Mouse (Mus musculus) CH12.LX (cell line): ENCODE measurements around the gene Cyp24a1. TPM values are rescaled to one million over a fixed set of nuclear protein-coding genes. Genes with fewer than 3 reads are reported as not detected.

Experiments used
- DNase-seq: peaks from one replicate; pipeline ENCODE4 v3.0.0-alpha.2; 2013; ENCODE audit errors: extremely low read depth
- H3K27ac ChIP-seq: 2 replicates; pipeline ENCODE4 v1.5.1; 2012; ENCODE audit warnings: low read depth, mild to moderate bottlenecking, control low read depth, moderate library complexity; ENCODE audit not compliant: insufficient read depth
- H3K27me3 ChIP-seq: replicated peaks from 2 replicates; pipeline ENCODE3; 2012; ENCODE audit warnings: inconsistent platforms
- H3K36me3 ChIP-seq, 2 experiments: replicated peaks in 1 of 2; 2 replicates each; pipeline versions ENCODE3 to v1.6.1; 2012; ENCODE audit warnings: inconsistent platforms in 1 of 2, low read length in 1 of 2, mild to moderate bottlenecking in 1 of 2, mixed read lengths in 1 of 2, moderate library complexity in 1 of 2; ENCODE audit not compliant: control insufficient read depth in 1 of 2, insufficient read depth in 1 of 2
- H3K4me1 ChIP-seq, 2 experiments: 2 replicates each; pipeline ENCODE4 v1.6.1; 2012; ENCODE audit warnings: inconsistent platforms in 1 of 2, moderate library complexity in 1 of 2; ENCODE audit not compliant: insufficient read depth in 2 of 2, control insufficient read depth in 1 of 2
- H3K4me2 ChIP-seq: 2 replicates; pipeline ENCODE4 v1.6.1; 2012; ENCODE audit warnings: low read depth, mild to moderate bottlenecking, control low read depth; ENCODE audit not compliant: poor library complexity, insufficient read depth, severe bottlenecking
- H3K4me3 ChIP-seq, 3 experiments: fragments of 150-350 bp in 1 of 3; sonication (generic) in 1 of 3; replicated peaks in 1 of 3; 2 replicates each; pipeline versions ENCODE3 to v1.5.1; 2011 to 2012; ENCODE audit warnings: low read depth in 2 of 3, low read length in 2 of 3, mild to moderate bottlenecking in 2 of 3, moderate library complexity in 2 of 3, control low read depth in 1 of 3, improper control_type of control experiment in 1 of 3, inconsistent platforms in 1 of 3, mixed read lengths in 1 of 3; ENCODE audit not compliant: poor library complexity in 1 of 3
- H3K79me2 ChIP-seq: replicated peaks from 2 replicates; pipeline ENCODE4 v1.6.1; 2012; ENCODE audit warnings: mild to moderate bottlenecking, moderate library complexity; ENCODE audit not compliant: control insufficient read depth, poor library complexity, insufficient read depth, severe bottlenecking; ENCODE audit errors: extremely low read depth
- H3K9ac ChIP-seq: 2 replicates; pipeline ENCODE4 v1.6.1; 2012; ENCODE audit warnings: low read depth, mild to moderate bottlenecking, control low read depth, moderate library complexity; ENCODE audit not compliant: insufficient read depth
- H3K9me3 ChIP-seq: replicated peaks from 2 replicates; pipeline ENCODE3; 2012; ENCODE audit warnings: low read length, inconsistent platforms, mixed read lengths
- BHLHE40 ChIP-seq: IDR thresholded peaks from 2 replicates; pipeline ENCODE4 v1.6.1; 2011; ENCODE audit warnings: mild to moderate bottlenecking, low read depth, low read length, improper control_type of control experiment
- CHD1 ChIP-seq: IDR thresholded peaks from 2 replicates; pipeline ENCODE4 v1.6.1; 2012; ENCODE audit warnings: low read depth, low read length, improper control_type of control experiment, inconsistent platforms
- E2F4 ChIP-seq: IDR thresholded peaks from 2 replicates; pipeline ENCODE4 v1.6.1; 2011; ENCODE audit warnings: low read depth, low read length, improper control_type of control experiment; ENCODE audit not compliant: insufficient replicate concordance
- ELF1 ChIP-seq: IDR thresholded peaks from 2 replicates; pipeline ENCODE4 v1.6.1; 2014; ENCODE audit warnings: low read depth, mild to moderate bottlenecking, inconsistent platforms, low read length, improper control_type of control experiment
- ETS1 ChIP-seq: conservative IDR thresholded peaks from 2 replicates; pipeline ENCODE4 v1.6.1; 2012; ENCODE audit warnings: low read depth, mild to moderate bottlenecking, inconsistent platforms, low read length, improper control_type of control experiment, moderate library complexity
- IRF4 ChIP-seq: IDR thresholded peaks from 2 replicates; pipeline ENCODE4 v1.6.1; 2014; ENCODE audit warnings: low read depth, mild to moderate bottlenecking, inconsistent platforms, low read length, improper control_type of control experiment
- JUN ChIP-seq: IDR thresholded peaks from 2 replicates; pipeline ENCODE4 v1.6.1; 2011; ENCODE audit warnings: low read depth, mild to moderate bottlenecking, low read length, improper control_type of control experiment, moderate library complexity; ENCODE audit not compliant: insufficient read depth
- MAFK ChIP-seq: IDR thresholded peaks from 2 replicates; pipeline ENCODE4 v1.6.1; 2011; ENCODE audit warnings: low read length, improper control_type of control experiment; ENCODE audit not compliant: insufficient replicate concordance
- MAX ChIP-seq: IDR thresholded peaks from 2 replicates; pipeline ENCODE4 v1.6.1; 2011; ENCODE audit warnings: low read length, improper control_type of control experiment
- NELFE ChIP-seq: IDR thresholded peaks from 2 replicates; pipeline ENCODE4 v1.6.1; 2011; ENCODE audit warnings: low read depth, low read length, improper control_type of control experiment
- NRF1 ChIP-seq: IDR thresholded peaks from 2 replicates; pipeline ENCODE4 v1.6.1; 2014; ENCODE audit warnings: low read depth, mild to moderate bottlenecking, inconsistent platforms, low read length, improper control_type of control experiment, moderate library complexity
- RAD21 ChIP-seq: IDR thresholded peaks from 2 replicates; pipeline ENCODE4 v1.6.1; 2011; ENCODE audit warnings: low read depth, mild to moderate bottlenecking, low read length, improper control_type of control experiment, moderate library complexity
- RCOR1 ChIP-seq: conservative IDR thresholded peaks from 2 replicates; pipeline ENCODE4 v1.6.1; 2012; ENCODE audit warnings: low read depth, mild to moderate bottlenecking, inconsistent platforms, low read length, improper control_type of control experiment
- SIN3A ChIP-seq: IDR thresholded peaks from 2 replicates; pipeline ENCODE4 v1.6.1; 2012; ENCODE audit warnings: low read length, improper control_type of control experiment, inconsistent platforms
- TBP ChIP-seq: conservative IDR thresholded peaks from 2 replicates; pipeline ENCODE4 v1.6.1; 2011; ENCODE audit warnings: low read depth, low read length, improper control_type of control experiment
- UBTF ChIP-seq: IDR thresholded peaks from 2 replicates; pipeline ENCODE4 v1.6.1; 2012; ENCODE audit warnings: low read depth, mild to moderate bottlenecking, inconsistent platforms, low read length, improper control_type of control experiment, moderate library complexity
- ZC3H11A ChIP-seq: IDR thresholded peaks from 2 replicates; pipeline ENCODE4 v1.6.1; 2012; ENCODE audit warnings: low read depth, mild to moderate bottlenecking, inconsistent platforms, low read length, improper control_type of control experiment
- ZKSCAN1 ChIP-seq: IDR thresholded peaks from 2 replicates; pipeline ENCODE4 v1.6.1; 2012; ENCODE audit warnings: low read depth, inconsistent platforms, low read length, improper control_type of control experiment, borderline replicate concordance
- ZMIZ1 ChIP-seq: IDR thresholded peaks from 2 replicates; pipeline ENCODE4 v1.6.1; 2012; ENCODE audit warnings: low read depth, mild to moderate bottlenecking, inconsistent platforms, low read length, improper control_type of control experiment
- ZNF384 ChIP-seq: IDR thresholded peaks from 2 replicates; pipeline ENCODE4 v1.6.1; 2012; ENCODE audit warnings: low read depth, low read length, improper control_type of control experiment, inconsistent platforms
- dilution Hi-C: fragments of 300-500 bp; cut with MboI; formaldehyde crosslinking; loops from 2 replicates; pipeline ENCODE4 v1.14.3; 2020; ENCODE audit warnings: low sequenced_read_pairs; ENCODE audit not compliant: extremely low pct_unique_long_range_greater_than_20kb, extremely low pct_ligation_motif_present
- in situ Hi-C: fragments of 300-500 bp; cut with MboI; formaldehyde crosslinking; loops from 3 replicates; pipeline ENCODE4 v1.14.3; 2019; ENCODE audit warnings: low sequenced_read_pairs, low pct_ligation_motif_present, low pct_unique_long_range_greater_than_20kb, mixed read lengths
- polyA plus RNA-seq: library from polyadenylated mRNA; unstranded; fragments of >175 nt; gene quantifications from 2 replicates; pipeline ENCODE4 v1.2.1, GENCODE M21; 2012; ENCODE audit warnings: low read depth; ENCODE audit not compliant: insufficient read length
- total RNA-seq, 2 experiments: library from RNA; depleted of rRNA; stranded (reverse); fragments of 300-350 nt in 1 of 2; fragments of >200 nt in 1 of 2; gene quantifications; 2 replicates each; pipeline ENCODE4 v1.2.3; 2012 to 2014

Cyp24a1 gene
- total and polyA plus RNA-seq, 3 experiments = not detected

DNA sequence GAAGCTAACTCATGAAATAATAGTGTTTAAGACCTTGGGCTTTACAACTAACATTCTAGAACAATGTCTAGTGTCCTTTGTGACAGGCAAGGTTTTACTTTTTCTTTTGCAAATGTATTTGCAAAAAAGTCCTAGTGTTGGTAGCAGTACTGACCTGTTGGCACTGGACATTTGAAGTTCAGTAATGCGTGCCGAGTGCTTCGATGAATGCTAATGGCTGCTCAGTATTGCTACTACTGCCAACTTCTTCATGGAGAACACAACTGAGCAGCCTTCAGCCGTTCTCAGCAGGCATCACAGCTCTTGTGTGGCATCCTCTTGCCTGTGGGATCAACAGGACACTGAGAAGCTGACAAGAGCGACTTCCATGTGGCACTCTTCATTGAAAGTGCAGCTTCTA, 22.8 kb downstream of the Cyp24a1 start:
- H3K9ac ChIP-seq = no peak overlapping the region
- H3K9me3 ChIP-seq = peaks cover 4% of the 10 kb centered on the region
- H3K36me3 ChIP-seq = no peaks in the 10 kb centered on the region
- H3K4me3 ChIP-seq = no peak overlapping the region
- TF ChIP-seq NRF1 = no peak
- TF ChIP-seq JUN = no peak
- no peak for TF ChIP-seq SIN3A
- no peak for TF ChIP-seq MAFK
- no peak for TF ChIP-seq ZC3H11A
- no peak for TF ChIP-seq RCOR1
- no peak for TF ChIP-seq ELF1
- TF ChIP-seq IRF4 = no peak
- TF ChIP-seq BHLHE40 = no peak
- no peak for TF ChIP-seq ZKSCAN1
- no peak for TF ChIP-seq ETS1
- TF ChIP-seq TBP = no peak
- TF ChIP-seq ZMIZ1 = no peak
- no peak for TF ChIP-seq E2F4
- TF ChIP-seq UBTF = no peak
- no peak for TF ChIP-seq NELFE
- no peak for TF ChIP-seq RAD21
- TF ChIP-seq CHD1 = no peak
- TF ChIP-seq MAX = no peak
- H3K4me1 ChIP-seq = no peaks in the 10 kb centered on the region; a peak in 1 of 4 replicates
- peaks cover 55% of the 10 kb centered on the region for H3K27me3 ChIP-seq
- no peak overlapping the region for H3K4me2 ChIP-seq
- DNase-seq = no peak
- no peak overlapping the region for H3K27ac ChIP-seq
- in situ Hi-C loops = no loop called here
- H3K79me2 ChIP-seq = no peaks in the 10 kb centered on the region
- dilution Hi-C loops = no loop called here

DNA sequence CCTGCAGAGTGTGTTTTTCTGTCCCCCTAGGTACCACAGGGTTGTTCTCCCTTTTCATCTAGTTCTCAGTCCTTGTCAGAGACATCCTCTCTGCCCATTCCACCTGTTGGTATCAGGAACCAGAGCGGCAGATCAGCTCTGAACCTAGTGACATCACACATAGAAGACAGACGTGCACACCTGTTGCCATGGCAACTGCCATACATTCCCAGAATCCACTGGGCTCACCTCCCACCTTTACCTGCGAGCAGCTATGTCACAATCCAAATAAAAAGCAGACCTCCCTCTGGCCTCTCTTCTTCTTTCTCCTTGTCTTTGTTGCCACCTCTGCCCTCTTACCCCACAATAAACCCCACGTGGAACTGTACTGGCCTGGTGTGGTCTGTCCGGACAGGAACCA, 26.4 kb downstream of the Cyp24a1 start:
- in situ Hi-C loops = no loop called here
- peaks cover 4% of the 10 kb centered on the region for H3K9me3 ChIP-seq

More for the DNA sequence above, 26.4 kb downstream of the Cyp24a1 start:
- Histone ChIP-seq H3K27ac (no peak overlapping the region), H3K27me3 (peaks cover 55% of the 10 kb centered on the region), H3K79me2 (no peaks in the 10 kb centered on the region)
- TF ChIP-seq NELFE (no peak), ZNF384 (no peak), ZKSCAN1 (no peak)
- TF ChIP-seq, all 38 proteins: peak for 0
- dilution Hi-C loops = no loop called here
- Histone ChIP-seq H3K4me2 (no peak overlapping the region), H3K9ac (no peak overlapping the region), H3K4me1 (no peaks in the 10 kb centered on the region; a peak in 1 of 4 replicates), H3K36me3 (no peaks in the 10 kb centered on the region), H3K4me3 (no peak overlapping the region)
- no peak for DNase-seq
